Mouse (Mus musculus): ENCODE data around the gene Gbe1.

Gbe1 gene
- long read RNA-seq, experiment 1, partial matches to known transcripts, result 3 of 47 reads
- long read RNA-seq, experiment 1, other reads (novel, unspliced or antisense), result 44 of 47 reads
- long read RNA-seq, experiment 2, partial matches to known transcripts, result 4 of 36 reads
- long read RNA-seq, experiment 2, other reads (novel, unspliced or antisense), result 32 of 36 reads

GRCm38 (mm10) chr16:70313886-70314577 lies at the start of gene Gbe1:
Gene Gbe1, plus strand, starts transcription at chr16:70313949.
- intact Hi-C loops (cut with DNase I), result loop anchor here (5.0 kb wide), 1 partner anchor 38 kb away; no protein-coding TSS in a partner anchor

- intact Hi-C loops (cut with DNase I), result loop anchor here (5.0 kb wide), 1 partner anchor 42 kb away; no protein-coding TSS in a partner anchor
These were observed 3.1 kb upstream of the Gbe1 start for GRCm38 (mm10) chr16:70310691-70311090.

GRCm38 (mm10) chr16:70313496-70313885 lies 258 bp upstream of the Gbe1 start:
- intact Hi-C loops (cut with DNase I), result loop anchor here (5.0 kb wide), 1 partner anchor 39 kb away; no protein-coding TSS in a partner anchor

- intact Hi-C loops (cut with DNase I), result loop anchor here (5.0 kb wide), 1 partner anchor 38 kb away; no protein-coding TSS in a partner anchor
These were observed 805 bp downstream of the Gbe1 start for GRCm38 (mm10) chr16:70314578-70314930.

GRCm38 (mm10) chr16:70315261-70315660 lies 1.5 kb downstream of the Gbe1 start:
- intact Hi-C loops (cut with DNase I), result no loop called here

- intact Hi-C loops (cut with DNase I), result no loop called here
These were observed 2.2 kb downstream of the Gbe1 start for GRCm38 (mm10) chr16:70315862-70316390.

- intact Hi-C loops (cut with DNase I), result no loop called here
These were observed 5.6 kb downstream of the Gbe1 start for GRCm38 (mm10) chr16:70319388-70319787.

- intact Hi-C loops (cut with DNase I), result no loop called here
These were observed 7.0 kb downstream of the Gbe1 start for GRCm38 (mm10) chr16:70320612-70321280.

- intact Hi-C loops (cut with DNase I), result no loop called here
These were observed 12.7 kb downstream of the Gbe1 start for GRCm38 (mm10) chr16:70326339-70326948.

GRCm38 (mm10) chr16:70328566-70328965 lies 14.8 kb downstream of the Gbe1 start:
- intact Hi-C loops (cut with DNase I), result no loop called here

GRCm38 (mm10) chr16:70329036-70329435 lies 15.3 kb downstream of the Gbe1 start:
- intact Hi-C loops (cut with DNase I), result no loop called here

- intact Hi-C loops (cut with DNase I), result no loop called here
These were observed 15.7 kb downstream of the Gbe1 start for GRCm38 (mm10) chr16:70329471-70329870.

- intact Hi-C loops (cut with DNase I), result no loop called here
These were observed 16.3 kb downstream of the Gbe1 start for GRCm38 (mm10) chr16:70330007-70330406.

- intact Hi-C loops (cut with DNase I), result no loop called here
These were observed 17.0 kb downstream of the Gbe1 start for GRCm38 (mm10) chr16:70330626-70331275.

GRCm38 (mm10) chr16:70334812-70335211 lies 21.1 kb downstream of the Gbe1 start:
- intact Hi-C loops (cut with DNase I), result no loop called here

GRCm38 (mm10) chr16:70335472-70335871 lies 21.7 kb downstream of the Gbe1 start:
- intact Hi-C loops (cut with DNase I), result no loop called here

GRCm38 (mm10) chr16:70337661-70338060 lies 23.9 kb downstream of the Gbe1 start:
- intact Hi-C loops (cut with DNase I), result no loop called here

- intact Hi-C loops (cut with DNase I), result no loop called here
These were observed 30.7 kb downstream of the Gbe1 start for GRCm38 (mm10) chr16:70344496-70344895.

GRCm38 (mm10) chr16:70345607-70346006 lies 31.9 kb downstream of the Gbe1 start:
- intact Hi-C loops (cut with DNase I), result no loop called here

- intact Hi-C loops (cut with DNase I), result loop anchor here (5.0 kb wide), 1 partner anchor 38 kb away; the partner anchor contains the start of gene Gbe1
These were observed 36.3 kb downstream of the Gbe1 start for GRCm38 (mm10) chr16:70350011-70350410.
